Mouse (Mus musculus) adrenal gland (tissue): ENCODE data around the gene Cntnap2.

Experiments
- intact Hi-C: fragments of 180-260 bp; cut with DNase I; formaldehyde crosslinking; loops from one replicate; pipeline ENCODE4 v1.15.1; 2025

The Cntnap2 gene

GRCm38 (mm10) chr6:47340813-47341502, 2281.8 kb downstream of the Cntnap2 start:
- intact Hi-C loops = no loop called here

- intact Hi-C loops = no loop called here
Measured at GRCm38 (mm10) chr6:47341503-47341884, 2282.3 kb downstream of the Cntnap2 start.

GRCm38 (mm10) chr6:47343245-47343644, 2284.1 kb downstream of the Cntnap2 start:
- intact Hi-C loops = no loop called here

- intact Hi-C loops = no loop called here
Measured at GRCm38 (mm10) chr6:47344696-47345095, 2285.5 kb downstream of the Cntnap2 start.

- intact Hi-C loops = no loop called here
Measured at GRCm38 (mm10) chr6:47350100-47350690, 2291.0 kb downstream of the Cntnap2 start.
